Mouse (Mus musculus) heart, embryonic 11.5 days (tissue): ENCODE data around the gene Edn2. TPM values are rescaled to one million over a fixed set of nuclear protein-coding genes. Genes with fewer than 3 reads are reported as not detected.

Experiments used
- ATAC-seq: fragments of 200-750 bp; cut with Nextera tagmentation; replicated peaks from 2 replicates; pipeline ENCODE4 v1.8.0; 2017; ENCODE audit warnings: moderate library complexity; ENCODE audit not compliant: insufficient number of reproducible peaks, low FRiP score, low TSS enrichment
- H3K27ac ChIP-seq: fragments of 300-500 bp; sonication (generic); 2 replicates; pipeline ENCODE4 v1.5.1; 2014; ENCODE audit warnings: mild to moderate bottlenecking, low read depth, low read length
- H3K27me3 ChIP-seq: fragments of 300-500 bp; sonication (generic); 2 replicates; pipeline ENCODE4 v1.6.1; 2014; ENCODE audit warnings: mild to moderate bottlenecking, low read length, mixed read lengths; ENCODE audit not compliant: control insufficient read depth, insufficient read depth
- H3K36me3 ChIP-seq: fragments of 300-500 bp; sonication (generic); 2 replicates; pipeline ENCODE4 v1.6.1; 2014; ENCODE audit warnings: mild to moderate bottlenecking, low read length, moderate library complexity, mixed read lengths; ENCODE audit not compliant: control insufficient read depth, insufficient read depth
- H3K4me1 ChIP-seq: fragments of 300-500 bp; sonication (generic); 2 replicates; pipeline ENCODE4 v1.6.1; 2014; ENCODE audit warnings: low read length; ENCODE audit not compliant: control insufficient read depth, insufficient read depth
- H3K4me2 ChIP-seq: fragments of 300-500 bp; sonication (generic); 2 replicates; pipeline ENCODE4 v1.6.1; 2014; ENCODE audit warnings: mild to moderate bottlenecking, moderate library complexity
- H3K4me3 ChIP-seq: fragments of 300-500 bp; sonication (generic); 2 replicates; pipeline ENCODE4 v1.5.1; 2014; ENCODE audit warnings: low read depth, low read length
- H3K9ac ChIP-seq: fragments of 300-500 bp; sonication (generic); 2 replicates; pipeline ENCODE4 v1.6.1; 2014; ENCODE audit warnings: mild to moderate bottlenecking, low read depth, low read length, moderate library complexity
- H3K9me3 ChIP-seq: fragments of 300-500 bp; sonication (generic); replicated peaks from 2 replicates; pipeline ENCODE4 v1.6.1; 2016; ENCODE audit warnings: low read length; ENCODE audit not compliant: control insufficient read depth
- WGBS: fragments of 180-500 bp; shearing (Covaris S2); extraction: QIAGEN DNeasy Blood & Tissue Kit; methylation state at CpG from one replicate; pipeline ENCODE4 v1.1.7; 2014; ENCODE audit not compliant: insufficient replicate concordance; 5-methylcytosine and 5-hydroxymethylcytosine counted together
- polyA plus RNA-seq: library from polyadenylated mRNA; unstranded; fragments of >200 nt; fragmentation: Nextera tagmentation; extraction: Ambion mirVana; gene quantifications from 2 replicates; pipeline ENCODE4 v1.2.1, GENCODE M21; 2014

Gene Edn2
- 0.30 and 0.87 TPM in 2 replicates for polyA plus RNA-seq

DNA sequence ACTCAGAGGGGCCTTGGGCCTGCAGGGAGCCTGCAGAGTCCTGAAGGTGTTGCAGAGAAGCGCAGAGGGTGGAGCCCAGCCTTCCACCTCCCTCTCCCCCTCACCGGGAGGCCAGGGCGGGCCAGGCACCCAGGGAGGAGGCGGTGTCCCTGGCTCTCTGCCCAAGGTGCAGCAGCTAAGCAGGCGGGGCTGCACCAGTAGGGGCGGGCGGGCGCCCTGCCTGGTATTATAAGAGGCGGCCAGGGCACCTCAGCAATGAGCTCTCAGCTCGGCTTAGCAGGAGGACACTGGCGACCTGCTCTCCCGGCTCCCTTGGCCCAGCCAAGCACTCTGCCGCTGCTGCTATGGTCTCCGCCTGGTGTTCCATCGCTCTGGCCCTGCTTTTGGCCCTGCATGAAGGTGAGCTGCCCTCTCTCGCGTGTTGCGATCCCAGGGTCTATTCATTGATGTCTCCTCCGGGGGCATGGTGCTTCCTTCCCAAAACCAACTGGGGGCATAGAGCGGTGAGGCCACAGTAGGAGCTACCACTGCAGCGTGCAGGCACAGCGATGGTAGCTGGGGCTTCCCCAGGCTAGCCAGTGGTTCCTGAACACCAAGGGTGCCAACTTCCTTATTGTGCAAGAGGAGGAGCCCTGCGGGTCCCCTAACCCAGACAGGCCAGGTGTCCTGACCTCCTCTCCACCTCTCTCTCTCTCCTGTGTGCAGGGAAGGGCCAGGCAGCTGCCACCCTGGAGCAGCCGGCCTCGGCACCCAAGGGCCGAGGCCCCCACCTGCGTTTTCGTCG is at the start of gene Edn2:
Gene Edn2, plus strand, starts transcription at position 41 of the 784 bp plus-strand sequence.
- Histone ChIP-seq H3K36me3 (no peaks in the 10 kb centered on the region), H3K9ac (no peak within 1 kb of the TSS), H3K4me2 (peak within 1 kb of the TSS; percentile 33), H3K27me3 (peaks cover 16% of the 10 kb centered on the region; the same call in 1 of the 2 replicates), H3K27ac (no peak within 1 kb of the TSS), H3K4me3 (no peak within 1 kb of the TSS), H3K9me3 (no peaks in the 10 kb centered on the region), H3K4me1 (peaks cover 17% of the 10 kb centered on the region)
- ATAC-seq: peak; percentile 37; the same call in 1 of the 2 replicates
- 40% methylated on average over 29 of the region's 29 CpGs for WGBS

DNA sequence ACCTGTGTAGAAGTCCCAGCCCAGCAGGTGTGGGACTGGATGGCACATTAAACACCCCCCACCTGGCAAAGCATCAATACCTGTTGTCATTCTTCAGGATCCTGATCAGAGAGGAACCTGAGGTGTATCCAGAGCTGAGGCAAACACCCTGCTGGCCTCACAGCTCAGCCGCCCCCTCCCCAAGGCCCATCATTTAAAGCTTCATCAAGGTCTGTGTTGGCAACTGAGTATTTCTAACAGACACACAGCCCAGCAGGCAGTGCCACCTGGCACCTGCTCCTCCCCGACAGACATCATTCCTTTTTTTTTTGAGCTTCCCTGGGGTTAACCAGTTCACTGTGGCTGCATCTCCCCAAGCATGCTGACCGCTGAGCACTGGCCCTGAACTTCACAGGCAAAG is 45.5 kb upstream of the Edn2 start:
- Histone ChIP-seq H3K9me3 (no peaks in the 10 kb centered on the region), H3K27me3 (no peaks in the 10 kb centered on the region), H3K4me1 (no peaks in the 10 kb centered on the region), H3K4me2 (no peak overlapping the region), H3K9ac (no peak overlapping the region), H3K4me3 (no peak overlapping the region), H3K36me3 (no peaks in the 10 kb centered on the region), H3K27ac (no peak overlapping the region)
- WGBS: 77% methylated on average over 3 of the region's 3 CpGs
- no peak for ATAC-seq

DNA sequence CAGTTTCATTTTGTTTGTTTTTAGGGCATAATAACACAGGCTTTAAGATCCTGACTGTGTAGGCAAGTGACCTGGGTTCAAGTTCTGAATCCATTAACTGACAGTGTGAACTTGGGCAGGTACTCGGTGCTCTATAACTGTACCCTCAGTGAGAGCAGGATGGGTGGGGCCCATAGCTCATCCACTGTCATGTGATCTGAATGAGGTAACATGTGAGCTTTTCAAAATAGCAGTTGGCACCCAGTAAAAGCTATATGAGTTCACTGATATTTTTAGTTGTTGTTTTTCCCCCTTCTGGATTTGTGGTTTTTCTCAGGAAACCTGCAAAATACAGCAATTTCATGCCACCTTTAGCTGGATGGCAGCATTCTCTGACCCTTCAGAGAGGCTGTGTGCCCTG is 44.7 kb upstream of the Edn2 start:
- Histone ChIP-seq H3K36me3 (no peaks in the 10 kb centered on the region), H3K4me3 (no peak overlapping the region), H3K9me3 (no peaks in the 10 kb centered on the region), H3K9ac (no peak overlapping the region), H3K27me3 (no peaks in the 10 kb centered on the region), H3K4me2 (no peak overlapping the region), H3K4me1 (no peaks in the 10 kb centered on the region), H3K27ac (no peak overlapping the region)
- no peak for ATAC-seq
- WGBS: 74% methylated on average over 1 of the region's 1 CpGs

DNA sequence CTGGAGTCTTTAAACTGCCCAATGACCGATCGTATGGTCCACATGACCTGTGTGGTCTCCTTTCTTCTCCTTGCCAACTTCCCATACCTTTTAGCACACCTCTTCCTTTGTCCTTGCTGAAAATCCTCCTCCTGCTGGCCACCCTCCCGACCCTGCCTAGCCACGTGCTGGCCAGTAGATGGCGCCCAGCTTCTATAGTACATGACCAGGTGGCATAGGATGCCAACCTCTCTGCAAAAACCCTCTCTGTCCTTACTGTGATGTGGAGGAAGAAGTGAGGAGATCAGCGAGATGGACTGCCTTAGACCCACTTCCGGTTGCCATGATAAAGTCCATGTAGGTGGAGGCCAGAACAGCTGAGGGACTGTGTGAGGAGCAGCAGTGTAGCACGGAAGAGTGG is 40.7 kb upstream of the Edn2 start:
- Histone ChIP-seq H3K27me3 (peaks cover 3% of the 10 kb centered on the region; the same call in 1 of the 2 replicates), H3K9ac (no peak overlapping the region), H3K4me3 (no peak overlapping the region), H3K4me2 (no peak overlapping the region), H3K4me1 (no peaks in the 10 kb centered on the region), H3K36me3 (no peaks in the 10 kb centered on the region), H3K27ac (no peak overlapping the region), H3K9me3 (no peaks in the 10 kb centered on the region)
- 34% methylated on average over 8 of the region's 8 CpGs for WGBS
- ATAC-seq: no peak

DNA sequence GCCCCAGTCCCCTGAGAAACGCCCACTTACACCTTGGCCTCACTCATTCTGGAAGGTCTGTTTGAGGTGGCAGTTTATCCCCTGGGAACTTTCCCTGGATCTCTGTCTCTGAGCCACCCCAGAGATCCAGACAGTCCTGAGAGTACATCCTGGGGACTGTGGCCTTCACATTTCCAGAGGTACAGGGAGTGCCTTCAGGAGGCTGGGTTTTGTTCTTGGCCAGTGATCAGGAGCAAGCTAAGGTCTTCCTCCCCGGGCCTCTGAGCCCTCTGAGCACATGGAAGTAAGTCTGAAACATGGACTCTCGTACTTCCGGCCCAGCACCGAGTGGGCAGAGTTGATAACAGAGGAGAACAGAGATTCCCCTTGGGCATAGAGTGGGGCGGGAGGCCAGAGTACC is 36.4 kb upstream of the Edn2 start:
- no peak overlapping the region for H3K27ac ChIP-seq
- H3K9me3 ChIP-seq: no peaks in the 10 kb centered on the region
- ATAC-seq: no peak
- H3K4me1 ChIP-seq: peaks cover 4% of the 10 kb centered on the region; the same call in 1 of the 2 replicates
- 69% methylated on average over 6 of the region's 6 CpGs for WGBS
- H3K27me3 ChIP-seq: peaks cover 3% of the 10 kb centered on the region; the same call in 1 of the 2 replicates
- H3K9ac ChIP-seq: no peak overlapping the region
- no peak overlapping the region for H3K4me2 ChIP-seq
- H3K4me3 ChIP-seq: no peak overlapping the region
- H3K36me3 ChIP-seq: no peaks in the 10 kb centered on the region

GRCm38 (mm10) chr4:120126047-120126446 is 35.0 kb upstream of the Edn2 start:
- 80% methylated on average over 6 of the region's 6 CpGs for WGBS
- peaks cover 3% of the 10 kb centered on the region; the same call in 1 of the 2 replicates for H3K27me3 ChIP-seq
- no peak overlapping the region for H3K27ac ChIP-seq
- no peak overlapping the region for H3K4me2 ChIP-seq
- H3K9me3 ChIP-seq: no peaks in the 10 kb centered on the region
- ATAC-seq: no peak
- peaks cover 4% of the 10 kb centered on the region; the same call in 1 of the 2 replicates for H3K4me1 ChIP-seq
- no peak overlapping the region for H3K9ac ChIP-seq
- H3K4me3 ChIP-seq: no peak overlapping the region
- H3K36me3 ChIP-seq: no peaks in the 10 kb centered on the region

GRCm38 (mm10) chr4:120127333-120127732 is 33.7 kb upstream of the Edn2 start:
- Histone ChIP-seq H3K9me3 (no peaks in the 10 kb centered on the region), H3K4me1 (peaks cover 4% of the 10 kb centered on the region; the same call in 1 of the 2 replicates), H3K9ac (no peak overlapping the region), H3K4me2 (no peak overlapping the region), H3K27me3 (peaks cover 3% of the 10 kb centered on the region; the same call in 1 of the 2 replicates), H3K36me3 (no peaks in the 10 kb centered on the region), H3K27ac (no peak overlapping the region), H3K4me3 (no peak overlapping the region)
- WGBS: 85% methylated on average over 3 of the region's 3 CpGs
- ATAC-seq: no peak

GRCm38 (mm10) chr4:120128033-120128432 is 33.0 kb upstream of the Edn2 start:
- ATAC-seq: no peak
- Histone ChIP-seq H3K4me3 (no peak overlapping the region), H3K9ac (no peak overlapping the region), H3K4me1 (peaks cover 4% of the 10 kb centered on the region; the same call in 1 of the 2 replicates), H3K9me3 (no peaks in the 10 kb centered on the region), H3K27me3 (peaks cover 3% of the 10 kb centered on the region; the same call in 1 of the 2 replicates), H3K27ac (no peak overlapping the region), H3K36me3 (no peaks in the 10 kb centered on the region), H3K4me2 (no peak overlapping the region)
- WGBS: 64% methylated on average over 4 of the region's 4 CpGs
